Comparison of ENCODE assay signal across 9 mouse cellular contexts in genomic region chr1:133265114-133265766, GRCm38 (mm10). TPM values are rescaled to one million over a fixed set of nuclear protein-coding genes. Genes with fewer than 3 reads are reported as not detected.
A peak's percentile ranks its signal among the peaks of the same experiment; 100 is the strongest.
DNase-seq lines count a peak whose midpoint lies in the region.
"Had no signal": no experiment of that assay in that cellular context is flagged by ENCODE, and none has a peak within 500 bp of the region (broad histone marks: within the 10 kb centered on the region; RNA-seq: fewer than 3 reads in every experiment).

No protein-coding gene starts in this region.

- DNase-seq in adrenal gland, postnatal 10 days, result peak; percentile 33
- no peak for DNase-seq in adrenal gland, adult 8-10 months
- DNase-seq in urinary bladder, postnatal 36 days (ENCODE audit: low spot score in 2 of 2), result peak; percentile 60 to 65
- DNase-seq in urinary bladder, postnatal 10 days (ENCODE audit: low spot score), result no peak
- DNase-seq in kidney, postnatal 36 days, result peak; percentile 79 to 87
- DNase-seq in yolk sac, embryonic 10.5 days (ENCODE audit: low spot score), result peak; percentile 92
- DNase-seq in Muller cell, postnatal 12 days (ENCODE audit: inconsistent ontology term), result no peak
- DNase-seq in c-Kit-positive CD71-positive TER-119-positive erythroid progenitor cells, embryonic 14.5 days (ENCODE audit: low spot score), result no peak

RNA-seq across cellular contexts. Expression of gene Golt1a, which starts 44.4 kb away (rescaled TPM):
- 1 to 10 TPM; 1.4 to 4.3 TPM for total RNA-seq in adrenal gland, postnatal 10 days (2021)
- 1 to 10 TPM in 2 of 4 experiments, not detected in 2; 1.2 to 1.9 TPM for total RNA-seq in adrenal gland, adult 8-10 months (2022)
- total RNA-seq: hematopoietic stem cell, adult 5-6 weeks had no signal

RNA-seq across cellular contexts. Expression of gene Kiss1, which starts 56.4 kb away (rescaled TPM):
- not detected for total RNA-seq in adrenal gland, postnatal 10 days (2021)
- not detected for total RNA-seq in adrenal gland, adult 8-10 months (2022)
- total RNA-seq: hematopoietic stem cell, adult 5-6 weeks had no signal

Comparison
In these comparisons a context has a peak if more than half of its experiments do, and no peak if none do; other contexts are left out.
1. DNase-seq: peak in adrenal gland, postnatal 10 days (single experiment), urinary bladder, postnatal 36 days (2 of 2), kidney, postnatal 36 days (2 of 2) and yolk sac, embryonic 10.5 days (single experiment); none in adrenal gland, adult 8-10 months (single experiment), urinary bladder, postnatal 10 days (single experiment), Muller cell, postnatal 12 days (single experiment) and c-Kit-positive CD71-positive TER-119-positive erythroid progenitor cells, embryonic 14.5 days (single experiment).